Mouse (Mus musculus): Measurements from ENCODE around the gene Tmod3. TPM values are rescaled to one million over a fixed set of nuclear protein-coding genes. Genes with fewer than 3 reads are reported as not detected.
"Not testable (repeated sequence)": the region's sequence is repeated elsewhere in the genome, so short reads cannot be mapped to it uniquely, and the experiment has no call there.

Tmod3 gene
- polyA plus RNA-seq, 1 experiment from 2014 or later = 110 TPM

DNA sequence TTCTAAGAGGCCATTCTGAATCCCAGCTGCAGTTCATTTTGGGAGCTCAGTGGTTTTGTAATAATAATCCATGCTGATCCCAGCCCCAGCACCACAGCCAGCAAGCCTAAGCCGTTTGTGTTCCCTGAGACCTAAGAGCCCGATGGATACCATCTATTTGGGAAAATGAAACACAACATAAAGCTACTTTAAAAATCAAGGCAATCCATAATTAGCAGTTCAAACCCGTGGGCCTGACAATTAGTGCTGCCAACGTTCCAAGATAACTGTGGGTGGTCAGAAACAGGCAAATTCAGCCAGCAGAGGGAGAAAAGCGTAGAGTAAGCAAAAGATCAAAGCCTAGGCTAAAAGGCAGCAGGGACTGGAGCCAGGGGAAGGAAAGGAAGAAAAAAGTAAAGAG lies 8.1 kb downstream of the Tmod3 start:
- Histone ChIP-seq H3K9ac (no peak overlapping the region), H3K36me3 (no peaks in the 10 kb centered on the region), H3K9me3 (no peaks in the 10 kb centered on the region), H3K27ac (no peak overlapping the region), H3K4me3 (no peak overlapping the region), H3K27me3 (no peaks in the 10 kb centered on the region), H3K4me1 (peaks cover 16% of the 10 kb centered on the region; the same call in 1 of the 2 replicates), H3K4me2 (replicated peaks) (no peak overlapping the region)
- no peak for ATAC-seq (ENCODE audit: insufficient number of reproducible peaks, insufficient read depth, low FRiP score, low TSS enrichment)
- 31% methylated on average over 5 of the region's 5 CpGs for WGBS

DNA sequence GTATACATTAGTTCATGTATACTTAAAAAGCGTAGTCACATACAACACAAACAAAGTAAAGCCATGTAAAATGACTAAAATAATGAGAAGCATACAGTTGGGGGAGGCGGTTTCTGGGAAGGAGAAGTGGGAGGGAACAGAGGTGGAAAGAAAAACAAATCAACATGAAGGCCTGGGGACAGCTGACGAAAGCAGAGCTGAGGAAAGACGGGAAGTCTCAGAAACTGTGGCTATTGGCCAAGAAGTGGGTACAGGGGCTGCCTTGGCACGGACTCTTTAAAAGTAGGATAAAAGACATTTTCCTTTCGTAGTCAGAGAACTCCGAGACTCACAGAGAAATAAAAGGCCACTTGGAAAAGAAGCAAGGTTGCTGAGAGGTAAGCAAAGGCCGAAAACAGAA lies 10.4 kb downstream of the Tmod3 start:
- peaks cover 16% of the 10 kb centered on the region; the same call in 1 of the 2 replicates for H3K4me1 ChIP-seq
- H3K27ac ChIP-seq = no peak overlapping the region
- no peaks in the 10 kb centered on the region for H3K9me3 ChIP-seq
- H3K4me3 ChIP-seq = no peak overlapping the region
- H3K4me2 ChIP-seq (replicated peaks) = no peak overlapping the region
- no peaks in the 10 kb centered on the region for H3K27me3 ChIP-seq
- 62% methylated on average over 8 of the region's 8 CpGs for WGBS
- H3K9ac ChIP-seq = no peak overlapping the region
- H3K36me3 ChIP-seq = no peaks in the 10 kb centered on the region
- ATAC-seq (ENCODE audit: insufficient number of reproducible peaks, insufficient read depth, low FRiP score, low TSS enrichment) = no peak

DNA sequence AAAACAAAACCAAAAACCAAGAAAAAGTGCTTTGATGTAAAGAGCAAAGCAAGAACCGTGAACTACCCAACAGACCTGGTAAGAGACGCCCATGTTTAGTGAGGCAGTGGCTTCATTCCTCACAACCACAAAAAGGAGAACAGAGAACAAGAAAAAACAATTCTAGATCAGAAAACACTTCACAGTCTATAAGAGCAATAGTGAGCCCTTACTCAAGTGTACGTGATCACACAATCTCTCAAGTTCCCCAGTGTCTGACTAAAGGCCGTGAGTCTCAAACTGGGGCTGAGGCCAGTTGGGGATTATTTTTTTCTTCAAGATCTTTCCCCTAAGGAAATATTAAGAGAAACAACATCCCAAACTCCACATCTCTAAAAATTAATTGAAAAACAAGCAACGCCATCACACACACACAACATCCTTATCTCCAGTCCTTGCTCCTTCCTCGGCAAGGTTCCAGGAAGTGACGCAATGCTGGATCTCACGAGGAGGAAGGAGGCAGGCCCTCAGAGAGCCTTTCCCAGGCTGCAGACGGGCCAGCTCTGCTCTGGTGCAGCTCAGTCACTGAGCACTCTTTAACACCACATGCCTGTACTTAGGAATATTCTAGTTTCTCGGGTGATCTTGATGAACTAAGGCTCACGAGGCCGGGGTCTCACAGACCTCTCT lies 12.4 kb downstream of the Tmod3 start:
- no peak for ATAC-seq (ENCODE audit: insufficient number of reproducible peaks, insufficient read depth, low FRiP score, low TSS enrichment)
- Histone ChIP-seq H3K9ac (no peak overlapping the region), H3K4me2 (replicated peaks) (no peak overlapping the region), H3K4me3 (no peak overlapping the region), H3K36me3 (no peaks in the 10 kb centered on the region), H3K9me3 (no peaks in the 10 kb centered on the region), H3K27ac (no peak overlapping the region), H3K4me1 (peaks cover 13% of the 10 kb centered on the region; the same call in 1 of the 2 replicates), H3K27me3 (no peaks in the 10 kb centered on the region)
- 74% methylated on average over 12 of the region's 12 CpGs for WGBS

DNA sequence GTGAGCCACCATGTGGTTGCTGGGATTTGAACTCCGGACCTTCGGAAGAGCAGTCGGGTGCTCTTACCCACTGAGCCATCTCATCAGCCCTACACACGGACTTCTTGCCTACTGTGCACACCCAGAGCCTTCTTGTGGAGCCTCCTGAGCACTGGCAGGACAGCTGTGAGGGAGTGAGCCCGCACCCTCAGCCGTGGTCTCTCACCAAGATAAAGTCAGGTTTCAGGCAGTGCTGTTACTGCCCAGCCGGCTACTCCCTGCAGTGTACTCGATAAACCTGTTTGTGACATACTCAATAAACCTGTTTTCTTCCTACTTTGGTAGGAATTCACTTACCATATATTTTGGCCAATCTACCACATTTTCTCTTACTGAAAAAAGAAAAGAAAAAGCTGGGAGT lies 13.9 kb downstream of the Tmod3 start:
- Histone ChIP-seq H3K4me2 (replicated peaks) (no peak overlapping the region), H3K9ac (no peak overlapping the region), H3K4me3 (no peak overlapping the region), H3K9me3 (no peaks in the 10 kb centered on the region), H3K36me3 (no peaks in the 10 kb centered on the region), H3K27me3 (no peaks in the 10 kb centered on the region), H3K27ac (no peak overlapping the region), H3K4me1 (peaks cover 13% of the 10 kb centered on the region; the same call in 1 of the 2 replicates)
- ATAC-seq (ENCODE audit: insufficient number of reproducible peaks, insufficient read depth, low FRiP score, low TSS enrichment) = no peak
- 88% methylated on average over 8 of the region's 8 CpGs for WGBS

DNA sequence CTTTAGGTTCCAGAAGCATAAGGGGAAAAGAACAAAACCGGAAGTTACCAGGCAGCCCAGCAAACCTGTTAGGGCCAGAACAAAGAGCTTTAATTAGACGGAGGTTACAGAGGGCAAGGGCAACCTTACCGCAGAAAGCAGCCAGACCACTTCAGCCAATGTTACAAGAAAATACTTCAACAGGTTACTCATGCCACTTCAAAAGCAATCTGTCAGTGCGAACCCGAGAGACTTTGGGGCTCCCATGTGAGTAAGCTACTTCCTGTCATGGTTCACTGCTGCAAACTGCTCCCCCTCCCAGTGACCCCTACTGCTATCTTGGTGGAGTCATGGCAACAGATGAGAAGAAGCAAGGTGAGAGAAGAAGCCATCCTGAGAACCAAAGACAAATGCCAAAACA lies 18.0 kb downstream of the Tmod3 start:
- Histone ChIP-seq H3K27ac (no peak overlapping the region), H3K9ac (no peak overlapping the region), H3K4me1 (peaks cover 7% of the 10 kb centered on the region; the same call in 1 of the 2 replicates), H3K36me3 (no peaks in the 10 kb centered on the region), H3K4me3 (no peak overlapping the region), H3K9me3 (no peaks in the 10 kb centered on the region), H3K4me2 (replicated peaks) (no peak overlapping the region), H3K27me3 (no peaks in the 10 kb centered on the region)
- no peak for ATAC-seq (ENCODE audit: insufficient number of reproducible peaks, insufficient read depth, low FRiP score, low TSS enrichment)
- 28% methylated on average over 5 of the region's 5 CpGs for WGBS

DNA sequence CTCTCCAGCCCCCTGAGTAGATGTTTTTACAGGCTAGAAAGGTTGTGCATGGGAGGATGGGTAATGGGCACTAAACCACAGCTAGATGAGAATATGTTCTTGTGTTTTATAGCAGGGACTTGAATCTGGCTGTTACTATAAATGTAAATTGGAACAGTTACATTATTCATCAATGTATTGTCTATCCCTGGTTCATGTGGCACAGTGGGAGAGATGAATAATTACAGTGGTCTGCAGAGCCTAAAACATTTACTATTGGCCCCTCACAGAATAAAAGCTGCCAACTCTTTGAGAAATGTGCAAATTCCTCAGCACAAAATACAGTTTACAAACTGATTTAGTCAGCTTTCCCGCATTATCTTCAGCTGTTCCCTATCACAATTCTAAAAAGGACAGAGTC lies 23.0 kb downstream of the Tmod3 start:
- H3K4me3 ChIP-seq = no peak overlapping the region
- ATAC-seq (ENCODE audit: insufficient number of reproducible peaks, insufficient read depth, low FRiP score, low TSS enrichment) = no peak
- WGBS = 87% methylated on average over 1 of the region's 1 CpGs
- no peaks in the 10 kb centered on the region for H3K36me3 ChIP-seq
- H3K27ac ChIP-seq = no peak overlapping the region
- no peaks in the 10 kb centered on the region for H3K9me3 ChIP-seq
- peaks cover 3% of the 10 kb centered on the region; the same call in 1 of the 2 replicates for H3K4me1 ChIP-seq
- H3K4me2 ChIP-seq (replicated peaks) = no peak overlapping the region
- no peak overlapping the region for H3K9ac ChIP-seq
- no peaks in the 10 kb centered on the region for H3K27me3 ChIP-seq

DNA sequence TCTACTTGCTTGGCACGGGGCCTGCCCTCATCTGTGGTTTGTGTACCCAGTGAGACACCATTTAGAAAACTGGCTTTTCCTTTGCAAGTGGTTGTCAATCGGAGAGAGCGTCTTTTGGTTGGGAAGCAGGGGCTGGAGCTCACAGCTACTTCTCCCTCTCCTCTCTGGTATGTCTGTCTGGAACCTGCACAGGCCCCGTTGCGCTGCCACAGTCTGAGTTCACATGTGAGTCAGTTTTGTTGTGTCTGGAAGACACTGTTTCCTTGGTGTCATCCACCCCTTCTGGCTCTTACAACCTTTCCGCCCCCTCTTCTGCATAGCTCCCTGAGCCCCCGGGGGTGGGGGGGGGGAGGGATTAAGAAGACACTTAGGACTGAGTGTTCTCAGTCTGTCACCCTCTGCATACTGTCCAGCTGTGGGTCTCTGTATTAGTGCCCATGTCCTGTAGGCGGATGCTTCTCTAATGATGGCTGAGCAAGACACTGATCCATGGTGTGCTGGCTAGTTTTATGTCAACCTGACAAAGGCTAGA lies 25.0 kb downstream of the Tmod3 start:
- Histone ChIP-seq H3K4me2 (replicated peaks) (no peak overlapping the region), H3K4me3 (no peak overlapping the region), H3K9me3 (no peaks in the 10 kb centered on the region), H3K27ac (no peak overlapping the region), H3K4me1 (no peaks in the 10 kb centered on the region), H3K9ac (no peak overlapping the region), H3K36me3 (no peaks in the 10 kb centered on the region), H3K27me3 (no peaks in the 10 kb centered on the region)
- ATAC-seq (ENCODE audit: insufficient number of reproducible peaks, insufficient read depth, low FRiP score, low TSS enrichment) = no peak
- 90% methylated on average over 8 of the region's 8 CpGs for WGBS

DNA sequence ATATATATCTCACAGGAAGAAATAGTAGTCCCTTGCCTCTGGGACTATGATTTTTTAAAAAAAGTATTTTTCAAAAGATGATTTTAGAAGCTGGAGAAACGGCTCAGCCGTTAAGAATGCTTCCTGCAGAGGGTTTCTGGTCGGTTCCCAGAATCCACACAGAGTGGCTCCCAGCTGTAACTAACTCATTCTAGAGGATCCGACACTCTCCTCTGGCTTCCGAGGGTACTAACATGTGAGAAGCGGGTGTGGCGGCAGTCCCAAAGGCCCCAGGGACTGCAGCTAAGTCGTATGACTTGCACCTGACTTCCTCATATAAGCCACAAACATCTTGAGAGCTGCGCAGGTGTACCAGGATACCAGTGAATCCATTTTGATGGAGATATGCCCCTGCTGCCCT lies 26.5 kb downstream of the Tmod3 start:
- not testable (repeated sequence) for H3K27ac ChIP-seq; ATAC-seq (ENCODE audit: insufficient number of reproducible peaks, insufficient read depth, low FRiP score, low TSS enrichment); H3K9me3 ChIP-seq; H3K36me3 ChIP-seq; H3K4me1 ChIP-seq; H3K9ac ChIP-seq; H3K4me2 ChIP-seq (replicated peaks); H3K4me3 ChIP-seq; H3K27me3 ChIP-seq
- WGBS = 71% methylated on average over 9 of the region's 9 CpGs

DNA sequence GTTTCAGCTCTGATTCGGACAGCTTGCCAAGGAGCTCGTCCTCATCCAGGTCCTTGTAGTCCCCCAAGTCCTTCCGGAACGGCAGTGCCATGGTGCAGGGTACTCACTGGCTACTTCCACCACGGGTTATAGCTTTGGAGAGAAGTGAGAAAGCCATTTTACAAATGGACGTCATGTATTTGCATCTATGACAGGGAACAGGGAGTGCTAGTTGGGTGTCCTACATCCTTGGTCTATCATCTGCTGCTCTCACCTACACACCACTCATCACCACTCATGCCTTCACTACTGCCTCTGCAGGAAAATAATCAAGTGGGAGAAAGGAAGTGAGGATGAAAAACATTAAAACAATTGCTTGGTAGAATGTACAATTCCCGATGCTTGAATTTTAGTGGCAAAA lies 27.0 kb downstream of the Tmod3 start:
- Histone ChIP-seq H3K9ac (no peak overlapping the region), H3K4me3 (no peak overlapping the region), H3K27ac (no peak overlapping the region), H3K9me3 (no peaks in the 10 kb centered on the region), H3K36me3 (peaks cover 8% of the 10 kb centered on the region), H3K4me2 (replicated peaks) (no peak overlapping the region), H3K4me1 (no peaks in the 10 kb centered on the region), H3K27me3 (no peaks in the 10 kb centered on the region)
- ATAC-seq (ENCODE audit: insufficient number of reproducible peaks, insufficient read depth, low FRiP score, low TSS enrichment) = no peak
- WGBS = 89% methylated on average over 7 of the region's 7 CpGs

DNA sequence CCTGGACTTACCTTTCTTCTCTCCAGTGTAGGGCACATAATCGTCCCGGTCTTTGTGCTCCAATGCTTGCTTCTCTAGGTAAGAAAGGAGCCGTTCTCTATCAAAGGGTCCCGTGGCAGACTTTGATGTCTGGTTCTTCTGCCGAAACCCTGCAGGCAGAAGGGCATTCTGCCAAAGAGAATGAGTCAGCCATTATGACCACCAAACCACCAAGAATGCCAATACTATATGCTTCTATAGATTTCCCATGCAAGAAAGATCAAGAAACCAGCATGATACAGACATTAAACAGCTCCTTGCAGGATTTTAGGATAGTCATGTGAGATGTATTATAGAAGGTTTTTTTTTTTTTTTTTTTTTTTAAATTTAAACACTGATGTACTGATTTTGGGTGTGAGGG lies 30.1 kb downstream of the Tmod3 start:
- Histone ChIP-seq H3K27me3 (no peaks in the 10 kb centered on the region), H3K27ac (no peak overlapping the region), H3K4me2 (replicated peaks) (no peak overlapping the region), H3K9me3 (no peaks in the 10 kb centered on the region), H3K4me3 (no peak overlapping the region), H3K36me3 (peaks cover 8% of the 10 kb centered on the region), H3K4me1 (no peaks in the 10 kb centered on the region), H3K9ac (no peak overlapping the region)
- 84% methylated on average over 5 of the region's 5 CpGs for WGBS
- no peak for ATAC-seq (ENCODE audit: insufficient number of reproducible peaks, insufficient read depth, low FRiP score, low TSS enrichment)

DNA sequence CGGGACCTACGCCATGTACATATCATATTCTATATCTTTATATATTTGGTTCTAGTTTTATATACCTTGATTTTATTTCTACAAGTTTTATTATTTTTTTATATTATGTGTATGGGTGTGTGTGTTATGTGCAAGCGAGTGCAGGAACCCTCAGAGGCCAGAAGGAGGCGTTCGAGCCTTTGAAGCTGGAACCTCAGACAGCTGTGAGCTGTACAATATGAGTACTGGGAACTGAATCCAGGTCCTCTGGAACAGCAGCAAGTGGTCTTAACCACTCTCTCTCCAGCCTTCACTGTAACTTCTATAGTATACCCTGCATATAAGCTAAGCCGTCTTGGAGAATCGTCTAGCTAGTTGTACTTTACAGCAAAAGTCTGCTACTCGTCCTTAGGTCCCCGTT lies 31.4 kb downstream of the Tmod3 start:
- H3K9me3 ChIP-seq = no peaks in the 10 kb centered on the region
- no peak overlapping the region for H3K4me2 ChIP-seq (replicated peaks)
- H3K27ac ChIP-seq = no peak overlapping the region
- no peak for ATAC-seq (ENCODE audit: insufficient number of reproducible peaks, insufficient read depth, low FRiP score, low TSS enrichment)
- no peak overlapping the region for H3K9ac ChIP-seq
- WGBS = 96% methylated on average over 9 of the region's 9 CpGs
- H3K27me3 ChIP-seq = no peaks in the 10 kb centered on the region
- peaks cover 8% of the 10 kb centered on the region for H3K36me3 ChIP-seq
- H3K4me3 ChIP-seq = no peak overlapping the region
- no peaks in the 10 kb centered on the region for H3K4me1 ChIP-seq

DNA sequence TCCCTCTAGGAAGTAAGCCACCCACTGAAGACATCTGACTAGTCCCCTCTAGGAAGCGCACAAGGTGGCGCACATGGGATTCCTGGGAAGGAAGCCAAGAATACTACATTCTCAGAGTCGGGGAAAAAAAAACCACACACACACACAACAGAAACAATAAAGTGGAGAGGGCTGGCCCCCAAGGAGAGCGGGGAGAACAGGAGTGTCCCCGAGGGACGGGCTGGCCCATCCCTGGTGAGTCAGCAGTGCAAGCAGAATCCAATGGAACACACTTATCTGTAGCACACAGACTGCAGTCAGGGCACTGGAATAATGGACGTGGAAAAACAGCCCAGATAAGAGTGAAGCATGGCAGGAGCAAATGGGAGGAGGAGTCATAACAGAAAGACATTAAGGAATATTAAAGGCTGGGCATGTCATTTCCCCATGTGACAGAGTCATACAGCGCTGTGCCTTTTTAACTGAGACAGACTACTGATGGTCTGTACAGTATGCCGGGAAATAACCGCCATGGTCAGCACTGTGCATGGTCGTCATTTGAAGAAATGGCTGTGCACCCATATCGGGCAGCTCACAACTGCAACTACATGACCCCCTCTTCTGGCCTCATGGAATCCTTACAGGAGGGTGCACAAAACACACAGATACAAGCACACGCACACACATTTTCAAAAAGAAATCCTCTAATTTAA lies 31.9 kb downstream of the Tmod3 start:
- 88% methylated on average over 13 of the region's 13 CpGs for WGBS
- Histone ChIP-seq H3K9me3 (no peaks in the 10 kb centered on the region), H3K4me1 (no peaks in the 10 kb centered on the region), H3K4me3 (no peak overlapping the region), H3K27ac (no peak overlapping the region), H3K27me3 (no peaks in the 10 kb centered on the region), H3K36me3 (peaks cover 8% of the 10 kb centered on the region), H3K9ac (no peak overlapping the region), H3K4me2 (replicated peaks) (no peak overlapping the region)
- no peak for ATAC-seq (ENCODE audit: insufficient number of reproducible peaks, insufficient read depth, low FRiP score, low TSS enrichment)
